Mouse (Mus musculus): ENCODE results near the gene Otud5.

DNA sequence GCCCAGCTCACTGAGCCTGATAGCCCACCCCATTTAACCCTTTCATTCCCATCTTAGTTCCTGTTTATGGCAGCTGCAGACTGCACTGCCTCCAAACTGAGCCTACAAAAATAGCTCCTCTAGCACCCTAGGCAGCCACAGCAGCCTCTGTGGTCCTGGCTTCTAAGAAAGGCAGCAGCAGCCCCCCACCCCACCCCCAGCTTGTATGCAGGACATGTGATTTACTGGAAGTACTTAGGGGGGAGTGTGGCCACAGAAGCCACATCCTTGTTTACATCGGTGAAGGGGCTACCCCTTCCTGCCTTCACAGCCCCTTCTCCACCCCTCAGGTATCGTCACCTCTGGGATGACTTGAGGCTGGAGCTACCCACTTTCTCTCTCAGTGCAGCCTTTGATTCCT lies 24.2 kb downstream of the Otud5 start:
- TF ChIP-seq POLR2A (IDR thresholded peaks at IDR 0.05; ENCODE audit: low read depth, low read length): no peak
- TF ChIP-seq CTCF (IDR thresholded peaks at IDR 0.05; ENCODE audit: borderline replicate concordance, insufficient read depth, low read length): no peak
